Mouse (Mus musculus) T-cell, adult 2 months (primary cell): ENCODE results near the gene Amz1.

ENCODE experiments used
- DNase-seq: peaks from one replicate; pipeline ENCODE4 v3.0.0; 2022; ENCODE audit warnings: low spot score

Amz1 gene

GRCm38 (mm10) chr5:140726062-140726839 lies 2.3 kb downstream of the Amz1 start:
- no peak for DNase-seq

GRCm38 (mm10) chr5:140726946-140727740 lies 3.2 kb downstream of the Amz1 start:
- no peak for DNase-seq

- no peak for DNase-seq
Observed at GRCm38 (mm10) chr5:140731040-140731797, 7.3 kb downstream of the Amz1 start.

GRCm38 (mm10) chr5:140732195-140732594 lies 8.3 kb downstream of the Amz1 start:
- DNase-seq, result peak; percentile 44

GRCm38 (mm10) chr5:140733336-140733735 lies 9.4 kb downstream of the Amz1 start:
- DNase-seq, result no peak

- peak; percentile 75 for DNase-seq
Observed at GRCm38 (mm10) chr5:140735297-140735696, 11.4 kb downstream of the Amz1 start.

- peak; percentile 22 for DNase-seq
Observed at GRCm38 (mm10) chr5:140736166-140736565, 12.2 kb downstream of the Amz1 start.

GRCm38 (mm10) chr5:140739813-140740212 lies 15.9 kb downstream of the Amz1 start:
- no peak for DNase-seq

GRCm38 (mm10) chr5:140741040-140741439 lies 17.1 kb downstream of the Amz1 start:
- DNase-seq, result no peak

GRCm38 (mm10) chr5:140741877-140742276 lies 17.9 kb downstream of the Amz1 start:
- DNase-seq, result no peak

- no peak for DNase-seq
Observed at GRCm38 (mm10) chr5:140743706-140744131, 19.8 kb downstream of the Amz1 start.

- no peak for DNase-seq
Observed at GRCm38 (mm10) chr5:140748425-140748824, 24.5 kb downstream of the Amz1 start.

GRCm38 (mm10) chr5:140749062-140749875 lies 25.3 kb downstream of the Amz1 start:
- DNase-seq, result peak; percentile 55

GRCm38 (mm10) chr5:140750925-140751324 lies 27.0 kb downstream of the Amz1 start:
- peak; percentile 42 for DNase-seq

- DNase-seq, result no peak
Observed at GRCm38 (mm10) chr5:140752041-140752440, 28.1 kb downstream of the Amz1 start.

- DNase-seq, result no peak
Observed at GRCm38 (mm10) chr5:140752639-140753038, 28.7 kb downstream of the Amz1 start.

GRCm38 (mm10) chr5:140753223-140753622 lies 29.3 kb downstream of the Amz1 start:
- no peak for DNase-seq

- DNase-seq, result no peak
Observed at GRCm38 (mm10) chr5:140758864-140759263, 34.9 kb downstream of the Amz1 start.

- DNase-seq, result peak; percentile 15
Observed at GRCm38 (mm10) chr5:140762540-140762939, 38.6 kb downstream of the Amz1 start.

- DNase-seq, result no peak
Observed at GRCm38 (mm10) chr5:140764921-140765613, 41.1 kb downstream of the Amz1 start.

GRCm38 (mm10) chr5:140766566-140766965 lies 42.6 kb downstream of the Amz1 start:
- no peak for DNase-seq
